Mouse (Mus musculus): ENCODE measurements around the gene Tmem144. TPM values are rescaled to one million over a fixed set of nuclear protein-coding genes. Genes with fewer than 3 reads are reported as not detected.
A peak's percentile ranks its signal among the peaks of the same experiment; 100 is the strongest.

The Tmem144 gene
- total RNA-seq, 2 experiments from 2014 or later: 1.9 to 2.6 TPM

DNA sequence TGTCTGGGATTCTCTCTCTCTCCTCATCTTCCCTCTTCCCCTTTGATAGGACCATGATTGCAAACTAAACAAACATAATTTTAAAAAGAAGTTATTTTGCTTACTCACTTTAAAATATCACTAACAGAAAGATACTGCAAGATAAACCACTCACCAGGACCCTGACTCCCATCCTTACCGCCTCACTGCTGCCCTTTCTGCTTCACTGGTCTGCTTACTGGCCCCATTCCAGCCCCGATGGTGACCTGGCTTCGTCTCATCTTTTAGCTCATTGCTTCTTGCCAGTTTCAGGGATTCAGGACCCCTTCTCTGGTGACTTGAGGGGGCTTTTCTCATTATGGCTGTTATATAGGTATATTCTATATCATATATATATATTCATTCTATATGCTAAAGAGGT is 13.5 kb upstream of the Tmem144 start:
- DNase-seq (ENCODE audit: low spot score in 2 of 2): no peak

GRCm38 (mm10) chr3:79864824-79865223 is 12.3 kb upstream of the Tmem144 start:
- DNase-seq (ENCODE audit: low spot score in 2 of 2): no peak

DNA sequence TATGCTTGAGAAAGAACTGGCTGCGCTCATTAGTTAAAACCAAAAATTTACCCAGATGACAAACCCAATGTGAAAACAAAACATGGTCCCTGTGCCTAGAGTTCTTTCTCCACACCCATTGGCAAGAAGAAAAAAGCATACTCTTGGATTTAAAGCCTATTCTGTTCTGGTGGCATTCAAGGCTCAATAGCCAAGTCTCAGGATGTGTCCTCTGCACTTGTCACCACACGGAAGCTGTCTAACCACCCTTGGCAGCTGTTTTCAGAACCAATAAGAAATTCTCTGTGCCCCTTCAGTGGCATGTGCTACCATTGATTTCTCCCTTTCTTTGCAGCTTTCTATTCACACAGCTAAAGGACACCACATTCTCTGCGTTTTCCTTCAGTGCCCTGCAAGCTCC is 5.6 kb upstream of the Tmem144 start:
- no peak for DNase-seq (ENCODE audit: low spot score in 2 of 2)

DNA sequence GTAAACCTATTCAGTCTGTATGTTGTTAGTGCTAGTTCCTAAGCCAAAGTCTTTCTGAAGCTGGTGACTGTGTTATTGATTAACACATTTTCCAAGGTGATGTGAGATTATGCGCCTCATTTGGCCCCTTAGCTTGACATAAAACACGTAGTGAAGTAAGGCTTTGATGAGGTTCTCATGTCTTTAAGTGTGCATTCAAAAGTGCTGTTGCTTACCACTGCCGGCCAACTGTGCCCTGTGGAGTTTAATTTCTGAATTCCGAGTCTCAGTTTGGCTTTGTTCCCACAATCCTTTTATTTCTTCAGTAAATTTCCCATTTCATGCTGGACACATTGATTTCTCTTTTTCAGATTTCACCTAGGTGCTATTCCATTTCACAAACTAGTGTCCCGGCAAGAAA is 5.2 kb upstream of the Tmem144 start:
- DNase-seq (ENCODE audit: low spot score in 2 of 2): no peak

GRCm38 (mm10) chr3:79852108-79852507 is 465 bp downstream of the Tmem144 start:
- DNase-seq (ENCODE audit: low spot score in 2 of 2): no peak

- no peak for DNase-seq (ENCODE audit: low spot score in 2 of 2)
Observed at GRCm38 (mm10) chr3:79850656-79851055, 1.9 kb downstream of the Tmem144 start.

DNA sequence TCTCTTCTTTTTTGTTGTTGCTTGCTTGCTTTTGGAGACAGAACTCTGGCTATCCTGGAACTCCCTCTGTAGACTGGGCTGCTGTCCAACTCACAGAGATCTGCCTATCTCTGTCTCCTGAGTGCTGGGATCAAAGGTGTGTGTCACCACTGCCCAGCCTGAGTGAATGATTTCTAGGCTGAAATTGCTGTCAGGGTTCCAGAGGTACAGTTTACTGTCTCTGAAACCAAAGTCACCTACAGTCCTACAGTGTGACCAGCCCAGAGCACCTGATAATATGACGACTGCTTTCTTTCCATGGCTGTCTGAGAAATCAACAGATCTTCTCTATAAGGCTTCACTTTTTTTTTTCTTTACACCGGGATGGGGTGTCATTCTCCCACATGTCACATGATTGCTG is 3.0 kb downstream of the Tmem144 start:
- no peak for DNase-seq (ENCODE audit: low spot score in 2 of 2)

DNA sequence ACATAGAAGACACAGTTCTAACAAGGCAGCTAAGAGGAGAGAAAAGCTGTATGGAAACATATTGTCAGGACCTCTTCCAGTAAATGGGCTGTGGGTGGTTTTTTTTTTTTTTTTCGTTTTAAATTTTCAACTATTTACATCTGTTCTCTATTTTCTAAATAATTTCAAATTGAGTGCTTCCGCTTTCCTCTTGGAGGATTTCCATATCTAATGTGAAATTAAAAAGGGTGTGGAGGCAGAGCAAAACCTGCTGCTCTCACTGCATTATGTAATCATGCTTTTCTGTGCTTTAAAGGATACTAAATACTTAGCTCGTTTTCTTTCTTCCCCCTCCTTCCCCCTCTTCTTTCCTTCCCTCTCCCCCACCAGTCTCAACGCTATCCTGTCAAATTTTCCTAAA is 3.7 kb downstream of the Tmem144 start:
- DNase-seq (ENCODE audit: low spot score in 2 of 2): no peak

DNA sequence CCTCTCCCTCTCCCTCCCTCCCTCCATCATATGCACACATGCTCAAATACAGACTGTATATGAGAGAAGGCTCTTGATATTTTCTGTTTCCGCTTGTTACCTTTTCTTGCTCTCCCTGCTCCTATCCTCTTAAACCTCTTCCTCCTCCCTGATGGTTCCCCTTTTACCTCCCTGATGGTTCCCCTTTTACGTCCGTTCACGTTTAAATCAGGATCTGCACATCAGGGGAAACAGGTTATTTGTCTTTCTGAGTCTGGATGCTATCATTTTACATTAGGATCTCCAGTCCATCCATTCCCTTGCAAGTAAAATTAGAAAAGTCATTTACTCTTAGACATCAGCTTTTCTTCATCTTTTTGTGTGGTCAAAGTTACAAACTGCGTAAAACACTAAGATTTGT is 5.9 kb downstream of the Tmem144 start:
- DNase-seq (ENCODE audit: low spot score in 2 of 2): no peak

DNA sequence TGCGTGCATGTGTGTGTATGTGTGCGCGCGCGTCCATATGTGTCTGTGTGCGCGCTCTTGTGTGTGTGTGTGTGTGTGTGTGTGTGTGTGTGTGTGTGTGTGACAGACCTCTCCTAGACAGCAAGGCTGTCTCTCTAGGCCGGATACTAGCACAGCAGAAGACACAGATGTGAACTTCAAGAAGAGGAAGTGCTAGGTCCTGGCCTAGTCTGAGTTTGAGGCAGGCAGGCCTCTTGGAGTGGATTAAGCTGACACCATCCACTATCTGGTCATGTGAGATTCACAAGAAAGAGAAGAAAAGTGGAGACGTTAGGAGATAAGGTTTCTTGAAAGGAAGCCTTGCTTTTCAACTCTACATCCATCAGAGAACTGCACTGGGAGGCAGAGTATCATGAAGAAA is 8.6 kb downstream of the Tmem144 start:
- DNase-seq (ENCODE audit: low spot score in 2 of 2): no peak

GRCm38 (mm10) chr3:79842616-79843016 is 10.0 kb downstream of the Tmem144 start:
- DNase-seq (ENCODE audit: low spot score in 2 of 2): peak in 1 of 2 experiments; percentile 55

- peak in 1 of 2 experiments; percentile 50 for DNase-seq (ENCODE audit: low spot score in 2 of 2)
Observed at GRCm38 (mm10) chr3:79842165-79842564, 10.4 kb downstream of the Tmem144 start.

- DNase-seq (ENCODE audit: low spot score in 2 of 2): no peak
Observed at GRCm38 (mm10) chr3:79841475-79841874, 11.1 kb downstream of the Tmem144 start.

DNA sequence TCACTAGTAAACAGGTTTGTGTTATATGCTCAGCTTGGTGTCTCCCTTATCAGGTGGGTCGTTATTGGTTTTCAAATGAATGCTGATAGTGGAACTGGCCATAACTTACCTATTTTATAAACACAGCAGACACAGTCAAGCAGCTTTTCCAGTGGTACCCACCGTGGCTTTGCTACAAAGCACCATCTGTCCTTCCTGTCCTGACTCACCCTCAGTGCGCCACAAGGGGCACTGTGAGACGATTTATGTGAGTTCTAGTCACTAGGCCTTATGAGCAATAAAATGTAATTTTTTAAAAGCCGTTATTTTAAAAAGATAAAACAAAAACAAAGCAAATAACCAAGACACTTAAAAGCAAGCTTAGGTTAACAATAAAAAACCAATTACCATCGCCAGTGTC is 13.8 kb downstream of the Tmem144 start:
- DNase-seq (ENCODE audit: low spot score in 2 of 2): no peak

DNA sequence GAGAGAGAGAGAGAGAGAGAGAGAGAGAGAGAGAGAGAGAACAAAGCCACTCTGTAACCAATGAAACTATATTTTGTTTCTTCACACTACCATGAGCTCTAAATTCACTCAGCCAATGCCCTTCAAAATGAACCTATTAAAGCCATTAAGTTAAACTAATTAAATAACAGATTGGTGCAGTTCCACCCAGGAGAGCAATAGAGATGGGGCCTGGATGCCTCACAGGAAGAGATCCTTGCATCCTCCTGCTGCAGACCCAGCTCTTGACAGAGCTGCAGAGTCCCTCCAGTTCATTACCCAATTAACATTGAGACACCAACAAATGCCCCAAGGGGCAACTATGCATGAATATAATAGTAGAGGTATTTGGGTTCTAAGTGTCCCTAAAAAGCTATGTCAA is 23.3 kb downstream of the Tmem144 start:
- DNase-seq (ENCODE audit: low spot score in 2 of 2): no peak

- no peak for DNase-seq (ENCODE audit: low spot score in 2 of 2)
Observed at GRCm38 (mm10) chr3:79825067-79825780, 27.3 kb downstream of the Tmem144 start.

DNA sequence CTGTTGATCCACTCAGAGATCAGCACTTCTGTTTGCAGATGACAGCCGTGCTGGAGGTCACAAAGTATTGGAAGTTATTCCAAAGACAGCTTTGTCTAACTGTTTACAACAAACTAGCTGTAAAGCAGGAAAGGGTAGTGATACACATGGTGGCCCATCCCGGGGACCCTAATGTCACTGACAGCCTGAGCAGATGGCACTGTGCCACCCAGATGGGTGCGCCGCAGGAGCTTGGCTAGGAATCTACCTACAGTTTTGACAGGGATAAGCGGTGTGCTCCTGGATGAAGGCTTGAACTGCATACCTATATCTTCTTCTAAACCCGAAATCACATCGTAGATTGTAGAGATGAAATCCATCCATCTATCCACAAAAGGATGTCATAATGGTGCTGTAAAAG is 29.4 kb downstream of the Tmem144 start:
- DNase-seq (ENCODE audit: low spot score in 2 of 2): no peak

- no peak for DNase-seq (ENCODE audit: low spot score in 2 of 2)
Observed at GRCm38 (mm10) chr3:79821131-79821530, 31.4 kb downstream of the Tmem144 start.

- no peak for DNase-seq (ENCODE audit: low spot score in 2 of 2)
Observed at GRCm38 (mm10) chr3:79818202-79818995, 34.2 kb downstream of the Tmem144 start.

DNA sequence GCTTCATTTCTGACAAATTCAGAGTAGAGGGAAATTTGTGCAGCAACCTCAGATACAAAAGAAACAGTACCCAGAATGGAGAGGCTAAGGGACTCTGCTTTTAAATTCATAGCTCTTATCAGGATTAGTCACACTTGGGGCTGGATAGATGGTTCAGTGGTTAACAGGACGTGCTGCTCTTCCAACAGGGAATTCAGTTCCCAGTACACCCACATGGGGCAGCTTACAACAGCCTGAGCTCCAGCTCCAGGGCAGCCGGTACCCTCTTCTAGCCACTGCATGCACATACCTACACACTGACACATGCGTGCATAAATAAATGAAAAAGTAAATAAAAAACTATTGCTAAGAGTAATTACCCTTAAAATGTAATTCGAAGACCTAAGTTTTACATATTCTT is 36.3 kb downstream of the Tmem144 start:
- no peak for DNase-seq (ENCODE audit: low spot score in 2 of 2)

GRCm38 (mm10) chr3:79813814-79814490 is 38.6 kb downstream of the Tmem144 start:
- peak; percentile 22 to 56 for DNase-seq (ENCODE audit: low spot score in 2 of 2)

DNA sequence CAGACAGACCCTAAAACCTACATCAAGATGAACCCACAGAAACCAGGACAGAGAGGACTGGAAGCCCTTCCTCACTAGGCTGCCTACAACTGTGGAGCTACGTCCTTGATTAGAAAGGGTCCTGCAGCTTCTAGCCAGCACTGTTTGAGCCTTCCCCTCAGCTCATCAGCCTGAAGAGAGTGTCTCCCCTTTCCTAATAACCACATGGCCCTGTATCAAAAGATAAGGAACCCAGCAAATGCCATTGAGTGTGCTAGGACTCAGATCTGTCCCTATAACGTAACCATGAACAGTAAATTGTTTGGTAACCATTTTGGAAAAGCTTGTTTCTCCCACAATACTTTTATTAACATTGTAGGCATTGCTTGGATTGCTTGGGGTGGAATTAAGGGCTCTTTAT is 40.5 kb downstream of the Tmem144 start:
- DNase-seq (ENCODE audit: low spot score in 2 of 2): no peak

Data from gastrocnemius, postnatal 4 days (tissue).